Mouse (Mus musculus) lung, adult 2 months (tissue): ENCODE results near the gene Irf3. TPM values are rescaled to one million over a fixed set of nuclear protein-coding genes. Genes with fewer than 3 reads are reported as not detected.

Source experiments
- DNase-seq: peaks from one replicate; pipeline ENCODE4 v3.0.0; 2022
- H3K4me1 ChIP-seq: fragments of 200-500 bp; 2 replicates; pipeline ENCODE4 v1.6.1; 2011; ENCODE audit warnings: low read length; ENCODE audit not compliant: control insufficient read depth, insufficient read depth
- H3K4me3 ChIP-seq: fragments of 200-500 bp; replicated peaks from 2 replicates; pipeline ENCODE3; 2011; ENCODE audit warnings: low read depth, mild to moderate bottlenecking, control low read depth, low read length; ENCODE audit errors: extremely low read depth
- CTCF ChIP-seq: fragments of 200-500 bp; IDR thresholded peaks from 2 replicates; pipeline ENCODE4 v1.5.1; 2011; ENCODE audit warnings: mild to moderate bottlenecking, low read length, control low read depth; ENCODE audit not compliant: insufficient read depth
- POLR2A ChIP-seq: fragments of 200-500 bp; IDR thresholded peaks from 2 replicates; pipeline ENCODE4 v1.6.1; 2011; ENCODE audit warnings: low read depth, mild to moderate bottlenecking, control low read depth, low read length, borderline replicate concordance; ENCODE audit errors: extremely low read depth
- WGBS: fragments of 180-500 bp; shearing (Covaris S2); methylation state at CpG from one replicate; pipeline ENCODE4 v1.1.7; 2018; 5-methylcytosine and 5-hydroxymethylcytosine counted together
- polyA plus RNA-seq: library from polyadenylated mRNA; depleted of rRNA; stranded (reverse); fragments of >200 nt; gene quantifications from 2 replicates; pipeline ENCODE4 v1.2.3, GENCODE M21; 2012

The Irf3 gene
- polyA plus RNA-seq, 1 experiment = 130 TPM

- TF ChIP-seq POLR2A = no peak
- no peak for TF ChIP-seq CTCF
- WGBS = 59% methylated on average over 7 of the region's 7 CpGs
- Histone ChIP-seq H3K4me1 (peaks cover 5% of the 10 kb centered on the region; the same call in 1 of the 2 replicates), H3K4me3 (no peak overlapping the region)
- DNase-seq = no peak
Measured at GRCm38 (mm10) chr7:44971142-44971541, 26.3 kb upstream of the Irf3 start.

- no peak overlapping the region for H3K4me3 ChIP-seq
Measured at GRCm38 (mm10) chr7:44973415-44974130, 23.9 kb upstream of the Irf3 start.

GRCm38 (mm10) chr7:44974383-44975116 lies 22.9 kb upstream of the Irf3 start, which contains the start of gene Cpt1c:
TSS of gene Cpt1c (minus strand) at chr7:44974851.
- H3K4me1 ChIP-seq = peaks cover 5% of the 10 kb centered on the region; the same call in 1 of the 2 replicates
- H3K4me3 ChIP-seq = peak within 1 kb of the TSS; percentile 60
- 3% methylated on average over 22 of the region's 22 CpGs for WGBS
- TF ChIP-seq POLR2A = peak; percentile 47; the same call in 1 of the 2 replicates
- TF ChIP-seq CTCF = no peak
- DNase-seq = peak; percentile 56

More at GRCm38 (mm10) chr7:44973415-44974130, 23.9 kb upstream of the Irf3 start:
- DNase-seq = no peak
- peaks cover 5% of the 10 kb centered on the region; the same call in 1 of the 2 replicates for H3K4me1 ChIP-seq
- 49% methylated on average over 14 of the region's 14 CpGs for WGBS
- TF ChIP-seq POLR2A (no peak), CTCF (no peak)

GRCm38 (mm10) chr7:44975117-44975419 lies 22.4 kb upstream of the Irf3 start:
- TF ChIP-seq CTCF (no peak), POLR2A (no peak)
- no peak for DNase-seq
- Histone ChIP-seq H3K4me3 (no peak overlapping the region), H3K4me1 (peaks cover 5% of the 10 kb centered on the region; the same call in 1 of the 2 replicates)
- 23% methylated on average over 6 of the region's 6 CpGs for WGBS

GRCm38 (mm10) chr7:44978300-44978699 lies 19.1 kb upstream of the Irf3 start:
- 85% methylated on average over 3 of the region's 3 CpGs for WGBS
- TF ChIP-seq POLR2A = no peak
- no peak for TF ChIP-seq CTCF
- Histone ChIP-seq H3K4me3 (no peak overlapping the region), H3K4me1 (peaks cover 3% of the 10 kb centered on the region; the same call in 1 of the 2 replicates)
- no peak for DNase-seq

GRCm38 (mm10) chr7:44981539-44981938 lies 15.9 kb upstream of the Irf3 start:
- TF ChIP-seq POLR2A (no peak), CTCF (no peak)
- H3K4me3 ChIP-seq = no peak overlapping the region
- no peak for DNase-seq
- WGBS = 91% methylated on average over 8 of the region's 8 CpGs
- no peaks in the 10 kb centered on the region; the same call in 1 of the 2 replicates for H3K4me1 ChIP-seq

- H3K4me1 ChIP-seq = peaks cover 5% of the 10 kb centered on the region
- no peak overlapping the region for H3K4me3 ChIP-seq
- 24% methylated on average over 6 of the region's 6 CpGs for WGBS
- TF ChIP-seq POLR2A (no peak), CTCF (peak; percentile 95)
- DNase-seq = peak; percentile 88
Measured at GRCm38 (mm10) chr7:44983085-44983484, 14.4 kb upstream of the Irf3 start.

GRCm38 (mm10) chr7:44983944-44984832 lies 13.3 kb upstream of the Irf3 start:
- Histone ChIP-seq H3K4me1 (peaks cover 5% of the 10 kb centered on the region), H3K4me3 (no peak overlapping the region)
- 72% methylated on average over 7 of the region's 7 CpGs for WGBS
- no peak for TF ChIP-seq POLR2A
- no peak for TF ChIP-seq CTCF
- no peak for DNase-seq

- Histone ChIP-seq H3K4me3 (no peak overlapping the region), H3K4me1 (peaks cover 5% of the 10 kb centered on the region)
- DNase-seq = no peak
- WGBS = 40% methylated on average over 3 of the region's 3 CpGs
- TF ChIP-seq CTCF (no peak), POLR2A (no peak)
Measured at GRCm38 (mm10) chr7:44984833-44985164, 12.6 kb upstream of the Irf3 start.
